Mouse (Mus musculus) thymus, adult 2 months (tissue): ENCODE data around the gene Gm20388.
A peak's percentile ranks its signal among the peaks of the same experiment; 100 is the strongest.

Experiments used
- CTCF ChIP-seq: fragments of 200-500 bp; IDR thresholded peaks from 2 replicates; pipeline ENCODE4 v1.5.1; 2012; ENCODE audit warnings: mild to moderate bottlenecking, control low read depth, low read length, moderate library complexity, borderline replicate concordance; ENCODE audit not compliant: control insufficient read depth, poor library complexity, insufficient read depth; ENCODE audit errors: extremely low read depth
- POLR2A ChIP-seq: fragments of 200-500 bp; IDR thresholded peaks from 2 replicates; pipeline ENCODE4 v1.6.1; 2012; ENCODE audit warnings: mild to moderate bottlenecking, low read length, control low read depth, moderate library complexity; ENCODE audit not compliant: control insufficient read depth, poor library complexity, insufficient read depth; ENCODE audit errors: extremely low read depth

DNA sequence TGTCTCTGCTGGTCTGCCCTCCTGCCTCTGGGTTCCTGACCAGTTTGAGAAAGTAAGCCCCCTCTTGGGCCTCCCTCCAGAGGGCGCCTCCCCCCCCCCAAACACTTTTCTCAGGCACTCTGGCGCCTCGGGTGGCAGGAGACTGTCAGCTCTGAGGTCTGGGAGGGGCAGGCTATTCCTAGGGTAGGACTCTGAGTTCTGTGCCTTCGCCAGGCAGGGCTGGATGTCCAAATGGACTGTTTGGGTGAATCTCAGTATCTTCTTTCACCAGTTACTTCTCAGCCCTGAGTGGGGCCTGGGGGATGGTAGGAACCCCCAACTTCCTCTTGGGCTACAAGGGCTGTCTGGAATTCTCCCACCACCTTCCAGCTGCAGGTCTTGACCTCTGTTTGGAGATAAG lies 300.7 kb downstream of the Gm20388 start:
- TF ChIP-seq CTCF (0 out of 2 replicates have a peak, but pooled peaks have one; percentile 32), POLR2A (no peak)
